Mouse (Mus musculus): ENCODE measurements around the gene Naaladl2. TPM values are rescaled to one million over a fixed set of nuclear protein-coding genes. Genes with fewer than 3 reads are reported as not detected.

The Naaladl2 gene
- polyA plus RNA-seq, 1 experiment, result 0.06 TPM

DNA sequence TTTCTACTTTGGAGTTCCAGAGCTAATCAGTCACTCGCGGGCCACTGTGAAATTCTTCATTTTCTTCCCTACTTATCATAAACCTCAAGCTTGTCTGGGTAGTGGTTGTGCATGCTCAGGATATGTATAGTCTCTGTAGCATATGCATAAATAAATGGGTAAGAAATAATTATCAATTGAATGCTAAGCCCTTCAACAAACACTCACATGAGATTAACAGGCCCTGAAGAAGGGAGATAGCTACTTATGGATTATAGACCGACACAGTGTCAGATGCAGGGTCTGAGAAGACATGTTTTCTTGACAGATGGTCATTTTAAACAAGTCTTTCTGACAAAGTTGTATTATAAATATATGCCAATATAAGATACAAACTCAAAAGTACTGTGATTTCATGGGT lies 152.0 kb downstream of the Naaladl2 start:
- WGBS, result 89% methylated on average over 3 of the region's 3 CpGs
- no peak for DNase-seq (ENCODE audit: low read depth, low spot score)

DNA sequence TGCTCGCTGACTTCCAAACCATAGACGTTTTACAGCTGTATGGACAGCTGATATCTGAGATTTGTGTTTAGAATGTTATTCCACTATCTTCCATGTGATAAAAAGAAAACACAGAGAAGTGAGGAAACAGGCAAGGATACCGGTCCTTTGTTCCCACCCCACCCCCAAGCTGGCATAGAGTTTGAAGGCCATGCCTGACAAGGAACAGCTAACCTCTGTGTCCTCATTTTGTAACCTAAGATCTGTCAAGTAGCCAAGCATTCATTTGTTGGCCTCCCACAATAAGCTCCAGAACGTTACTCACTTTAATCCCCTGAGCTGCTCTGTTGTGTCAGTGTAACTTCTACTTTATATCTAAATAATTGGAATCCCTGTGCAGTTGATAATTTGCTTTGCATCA lies 161.9 kb downstream of the Naaladl2 start:
- no peak for DNase-seq (ENCODE audit: low read depth, low spot score)
- WGBS, result 63% methylated on average over 4 of the region's 4 CpGs

DNA sequence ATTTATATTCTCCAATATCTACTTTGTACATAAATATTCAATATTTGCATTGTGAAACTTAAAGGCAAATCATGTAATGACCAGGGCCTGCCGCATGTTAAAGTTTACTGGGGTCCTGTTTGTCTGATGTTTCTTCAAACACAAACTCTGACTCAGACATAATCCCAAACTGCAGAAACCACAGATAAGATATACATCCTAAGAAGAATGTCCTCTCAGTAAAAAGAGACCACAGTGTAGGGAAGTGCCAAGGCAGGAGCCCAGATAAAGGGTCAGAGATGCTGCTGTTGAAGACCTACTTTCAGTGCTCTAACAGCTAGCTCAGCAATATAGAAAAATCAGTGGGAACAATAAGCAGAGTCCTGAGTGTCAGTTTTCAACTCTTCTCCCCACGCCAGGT lies 201.9 kb downstream of the Naaladl2 start:
- WGBS, result 60% methylated on average over 2 of the region's 2 CpGs

DNA sequence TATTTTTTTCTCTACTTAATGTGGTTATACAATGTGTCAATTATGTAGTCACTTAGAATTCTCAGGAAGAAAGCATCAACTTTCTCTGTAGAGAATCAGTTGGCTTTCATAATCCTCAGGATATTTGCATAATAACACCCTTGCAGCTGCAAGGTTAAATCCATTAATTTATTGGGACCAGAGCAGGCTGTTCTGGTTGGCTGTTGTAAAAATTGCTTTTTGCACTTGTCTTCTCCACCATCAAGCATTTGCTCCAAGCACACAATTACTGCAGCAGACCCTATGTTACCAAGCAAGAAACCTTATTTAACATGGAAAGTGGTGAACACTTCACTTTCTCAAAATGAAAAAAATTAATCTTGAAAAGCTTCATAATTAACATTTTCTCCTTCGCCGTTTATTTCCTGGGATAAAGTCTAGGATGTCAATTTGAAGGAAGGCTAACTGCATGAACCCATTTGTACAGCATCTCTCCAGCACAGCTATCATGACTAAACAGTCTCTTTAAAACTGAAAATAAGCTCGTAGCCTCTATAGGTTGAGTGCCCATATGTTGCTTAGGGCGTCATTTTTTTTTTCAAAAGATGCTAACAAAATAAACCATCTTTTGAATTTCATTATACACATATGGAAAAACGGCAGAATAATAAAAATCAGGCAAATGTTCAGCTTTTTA lies 205.4 kb downstream of the Naaladl2 start:
- no peak for DNase-seq (ENCODE audit: low read depth, low spot score)
- WGBS, result 84% methylated on average over 5 of the region's 5 CpGs

More for the DNA sequence above, 201.9 kb downstream of the Naaladl2 start:
- no peak for DNase-seq (ENCODE audit: low read depth, low spot score)

DNA sequence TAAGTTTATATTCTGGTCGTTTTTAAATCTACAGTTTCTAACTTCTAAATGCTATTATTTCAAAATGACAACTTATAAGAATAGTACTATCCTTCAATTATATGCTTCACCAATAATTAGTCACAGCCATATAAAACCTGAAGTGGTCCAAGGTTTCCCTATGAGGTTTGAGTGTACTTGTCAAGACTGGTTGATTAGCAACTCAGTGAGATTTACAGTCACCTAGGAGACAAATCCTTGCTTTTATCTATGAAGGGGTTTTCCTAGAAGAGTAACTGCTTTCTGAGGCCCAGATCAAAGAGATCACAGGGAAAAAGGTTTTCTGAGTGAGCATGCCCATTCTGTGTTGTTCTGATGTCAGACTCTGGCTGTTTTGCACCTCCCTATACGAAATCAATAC lies 222.2 kb downstream of the Naaladl2 start:
- DNase-seq (ENCODE audit: low read depth, low spot score), result no peak
- WGBS, result 43% methylated on average over 2 of the region's 2 CpGs

DNA sequence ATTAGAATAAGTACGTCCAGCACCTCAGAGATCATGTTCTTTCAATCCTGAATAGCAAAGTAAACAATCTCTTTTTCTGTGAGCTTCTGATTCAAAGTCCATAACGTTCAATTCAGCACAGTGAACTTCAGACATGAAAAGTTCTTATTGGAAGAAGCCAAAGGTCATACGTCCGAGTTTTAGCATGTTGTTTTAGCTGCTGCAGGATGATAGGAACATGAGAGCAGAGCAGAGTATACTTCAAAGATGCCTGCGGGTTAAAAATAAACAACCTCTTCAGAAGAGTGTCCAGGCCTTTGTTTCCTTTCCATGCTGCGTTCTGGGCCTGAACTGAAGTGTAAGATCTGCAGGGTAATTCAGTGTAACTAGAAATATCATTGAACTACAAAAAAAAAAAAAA lies 222.7 kb downstream of the Naaladl2 start:
- 25% methylated on average over 6 of the region's 6 CpGs for WGBS
- no peak for DNase-seq (ENCODE audit: low read depth, low spot score)

DNA sequence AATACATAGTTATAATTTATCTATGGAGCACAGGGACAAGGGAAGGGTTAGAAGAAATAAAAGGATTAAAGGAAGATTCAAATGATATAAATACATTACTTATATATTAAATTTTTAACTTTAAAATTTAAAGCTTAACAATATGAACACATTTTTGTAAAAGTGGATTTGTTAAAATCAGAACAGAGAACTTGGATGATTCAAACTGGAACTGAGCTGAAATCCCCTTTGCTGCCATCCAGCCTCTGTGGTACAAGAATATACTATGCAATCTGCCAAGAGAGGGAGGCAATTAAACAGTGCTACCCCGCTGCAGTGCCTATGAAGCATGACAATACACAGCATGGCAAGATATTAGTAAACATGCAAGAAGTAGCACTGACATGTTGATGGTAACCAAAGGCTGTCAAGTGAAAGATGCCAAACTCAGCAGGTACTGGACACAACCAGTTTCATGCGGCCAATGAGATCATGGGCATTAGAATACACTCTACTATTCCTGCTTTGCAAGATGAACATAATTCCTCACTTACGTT lies 238.6 kb downstream of the Naaladl2 start:
- no peak for DNase-seq (ENCODE audit: low read depth, low spot score)
- WGBS, result 76% methylated on average over 3 of the region's 3 CpGs

DNA sequence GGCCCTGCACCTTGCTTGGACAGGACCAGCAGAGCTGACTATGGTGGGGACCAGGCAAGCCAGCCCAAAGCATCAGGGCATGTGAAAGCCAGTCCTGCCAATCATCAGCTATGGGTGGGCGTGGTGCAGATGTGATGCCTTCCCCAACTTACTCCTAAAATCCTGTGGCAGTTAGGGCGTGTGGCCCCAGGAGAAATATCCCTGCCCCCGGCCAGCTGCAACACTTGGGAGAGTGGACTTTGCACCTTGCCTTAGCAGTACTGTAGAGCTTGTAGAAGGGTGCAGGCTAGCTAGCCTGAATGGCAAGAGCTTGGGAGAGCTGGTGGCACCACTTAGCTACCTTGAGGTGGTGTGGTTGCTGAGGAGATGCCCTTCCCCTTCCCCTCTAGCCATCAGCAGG lies 255.3 kb downstream of the Naaladl2 start:
- DNase-seq (ENCODE audit: low read depth, low spot score), result no peak

DNA sequence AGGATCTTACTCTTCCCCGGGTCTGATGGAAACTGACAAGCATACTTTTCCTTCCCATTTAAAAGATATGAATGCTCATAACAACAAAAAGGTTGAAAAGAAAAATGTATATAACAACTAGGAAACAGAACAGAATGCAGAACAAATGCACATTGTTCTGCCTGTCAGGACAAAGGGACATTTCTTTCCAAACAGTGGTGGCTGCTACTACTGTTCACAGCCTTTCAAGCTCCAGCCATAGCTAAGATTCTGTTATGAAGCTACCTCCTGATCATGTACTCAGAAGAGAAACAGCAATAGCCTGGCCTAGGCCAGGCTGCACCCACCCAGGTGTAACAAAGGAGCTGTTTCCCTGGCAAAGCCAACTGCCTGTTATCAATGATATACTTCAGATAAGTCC lies 271.8 kb downstream of the Naaladl2 start:
- WGBS, result 85% methylated on average over 1 of the region's 1 CpGs
- DNase-seq (ENCODE audit: low read depth, low spot score), result no peak

More for the DNA sequence above, 255.3 kb downstream of the Naaladl2 start:
- WGBS, result 53% methylated on average over 3 of the region's 3 CpGs

DNA sequence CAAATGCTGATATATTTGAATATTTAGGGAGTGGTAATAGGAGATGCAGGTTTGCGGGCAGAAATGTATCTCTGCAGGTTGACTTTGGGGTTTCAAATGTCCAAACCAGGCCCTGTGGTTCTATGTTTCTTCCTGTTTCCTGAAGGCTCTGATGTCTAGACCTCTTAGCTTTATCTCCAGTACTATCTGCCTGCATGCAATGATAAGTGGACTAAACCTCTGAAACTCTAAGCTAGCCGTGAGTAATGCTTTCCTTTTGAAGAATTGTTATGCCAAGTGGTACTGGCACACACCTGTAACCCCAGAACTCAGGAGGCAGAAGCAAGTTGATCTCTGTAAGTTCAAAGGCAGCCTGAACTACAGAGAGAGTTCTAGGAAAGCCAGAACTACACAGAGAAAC lies 291.1 kb downstream of the Naaladl2 start:
- DNase-seq (ENCODE audit: low read depth, low spot score), result no peak
- 74% methylated on average over 2 of the region's 2 CpGs for WGBS

DNA sequence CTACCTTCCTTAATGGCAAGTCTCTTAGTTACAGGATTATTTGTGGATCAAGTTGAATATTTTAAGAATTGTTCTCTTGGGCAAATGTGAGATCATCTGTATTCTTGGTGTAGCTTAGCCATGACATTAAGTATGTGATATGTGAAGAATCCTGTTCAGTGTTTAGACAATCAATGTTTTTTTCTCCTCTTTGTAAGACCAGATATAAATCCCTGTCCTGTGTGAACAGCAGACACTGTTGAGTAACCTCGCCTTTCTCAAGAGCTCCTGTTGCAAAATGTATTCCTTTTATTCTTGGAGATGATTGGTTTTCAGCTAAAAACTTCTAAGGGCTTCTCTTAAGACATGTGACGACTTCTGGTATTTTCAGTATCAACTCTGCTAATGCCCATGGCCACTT lies 347.3 kb downstream of the Naaladl2 start:
- no peak for DNase-seq (ENCODE audit: low read depth, low spot score)
- WGBS, result 64% methylated on average over 2 of the region's 2 CpGs

DNA sequence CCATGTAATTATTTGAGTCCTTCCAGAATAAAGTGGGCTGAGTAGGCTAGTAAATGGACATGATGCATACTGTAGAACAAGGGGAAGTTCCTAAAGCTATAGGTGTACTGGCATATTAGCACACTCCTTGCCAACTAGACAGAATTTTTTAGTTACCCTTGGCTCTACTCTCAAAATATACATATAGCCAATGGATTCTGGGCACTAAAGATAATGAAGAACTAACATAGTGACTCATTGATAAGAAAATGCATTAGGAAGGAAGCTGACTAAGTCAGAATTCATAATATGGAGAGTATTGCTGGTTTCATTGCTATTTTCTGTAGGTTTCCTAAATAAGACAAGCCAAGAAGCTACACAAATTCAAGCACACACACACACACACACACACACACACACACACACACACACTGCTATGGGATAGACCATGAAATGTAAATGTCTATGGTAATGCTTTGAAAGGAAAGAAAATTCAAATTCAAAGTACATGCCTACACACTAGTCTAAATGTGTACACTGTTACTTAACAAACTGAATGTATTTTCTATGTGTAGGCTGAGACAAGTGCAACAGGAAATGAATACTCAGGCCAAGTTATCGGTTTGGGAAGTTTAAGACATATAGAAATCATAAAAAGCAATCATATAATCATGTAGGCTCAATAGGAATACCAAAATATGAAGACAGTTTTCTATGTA lies 356.5 kb downstream of the Naaladl2 start:
- WGBS, result 58% methylated on average over 1 of the region's 1 CpGs
- DNase-seq (ENCODE audit: low read depth, low spot score), result no peak

DNA sequence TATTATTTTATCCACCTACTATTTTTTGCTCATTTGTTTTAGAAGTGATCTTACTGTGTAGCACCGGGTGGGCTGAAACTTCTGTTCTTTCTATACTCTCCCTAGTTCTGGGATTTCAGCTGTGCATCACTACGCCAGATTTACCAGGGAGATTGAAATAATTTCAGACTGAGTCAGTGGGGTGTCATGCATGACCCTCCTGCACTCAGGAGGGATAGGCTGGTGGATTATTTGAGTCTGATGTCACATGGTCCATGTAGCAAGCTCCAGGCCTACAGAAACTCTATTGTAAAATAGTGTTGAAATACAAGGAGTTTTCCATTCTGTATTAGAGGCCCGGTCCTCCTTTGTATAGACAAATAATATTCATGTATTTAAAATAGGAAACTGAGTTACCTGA lies 360.0 kb downstream of the Naaladl2 start:
- 84% methylated on average over 3 of the region's 3 CpGs for WGBS
- no peak for DNase-seq (ENCODE audit: low read depth, low spot score)

DNA sequence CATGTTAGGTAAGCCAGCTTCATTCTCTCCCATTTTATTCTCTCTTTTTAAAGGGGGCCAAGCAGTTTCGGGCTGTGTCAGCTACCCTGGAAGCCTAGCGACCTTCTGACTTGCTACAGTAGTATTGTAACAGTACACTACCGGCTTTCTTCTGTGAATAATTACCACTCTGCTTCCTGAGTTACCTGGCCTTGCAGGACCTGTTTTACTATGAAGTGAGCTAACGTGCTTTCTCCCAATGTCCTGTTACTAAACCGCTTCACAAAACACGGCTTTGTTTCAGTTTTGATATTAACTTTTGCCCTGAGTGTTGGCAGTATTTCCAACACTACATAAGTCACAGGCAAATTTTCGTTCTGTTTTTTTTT lies 360.6 kb downstream of the Naaladl2 start:
- peak; percentile 47 for DNase-seq (ENCODE audit: low read depth, low spot score)
- 26% methylated on average over 7 of the region's 7 CpGs for WGBS

DNA sequence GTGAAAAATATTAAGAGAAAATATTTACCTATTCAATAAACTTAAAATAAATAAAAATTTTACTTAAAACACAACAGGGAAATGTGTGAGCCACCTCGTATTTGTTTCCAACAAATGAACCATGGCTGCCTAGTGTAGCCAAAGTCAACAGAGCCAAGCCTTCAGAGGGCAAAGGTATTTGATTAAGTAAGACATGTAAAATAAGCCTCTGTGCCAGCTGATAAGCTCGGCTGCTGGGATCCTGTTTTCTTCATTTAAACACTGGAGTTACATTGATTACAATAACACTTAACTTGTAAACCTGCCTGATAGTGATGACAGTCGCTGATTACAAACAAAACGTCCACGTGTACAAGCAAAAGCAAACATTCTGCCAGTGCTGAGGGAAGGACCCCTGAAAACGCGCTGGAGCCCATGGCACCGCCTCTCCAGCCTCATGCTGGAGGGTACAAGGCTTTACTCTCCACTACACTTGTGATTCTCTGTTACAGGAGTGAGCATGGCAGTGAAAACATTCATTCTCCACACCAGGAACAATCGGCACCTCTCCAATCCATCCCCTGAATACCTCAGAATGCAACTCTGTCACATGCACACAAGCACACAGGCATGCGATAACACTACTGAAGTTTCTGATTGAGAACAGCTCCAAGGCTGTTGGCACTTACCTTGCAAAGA lies 361.1 kb downstream of the Naaladl2 start:
- WGBS, result 21% methylated on average over 10 of the region's 10 CpGs
- peak; percentile 33 for DNase-seq (ENCODE audit: low read depth, low spot score)

DNA sequence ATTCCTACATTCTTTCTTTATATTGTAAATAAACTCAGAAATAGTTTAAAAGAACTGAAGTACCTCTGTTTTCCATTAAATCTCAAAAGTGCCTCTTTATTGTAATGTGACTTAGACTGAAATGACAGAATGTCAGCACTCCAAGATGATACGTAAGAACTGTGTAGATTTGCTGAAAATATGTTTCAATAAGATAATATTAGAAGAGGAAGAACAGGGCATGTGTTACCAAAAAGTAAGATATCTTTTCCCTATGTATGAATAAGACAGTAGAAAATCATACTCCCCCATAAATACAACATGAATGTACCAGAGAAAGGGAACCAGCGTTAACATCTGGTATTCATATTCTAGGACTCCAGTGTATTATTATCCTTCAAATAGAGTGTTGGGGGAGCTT lies 362.4 kb downstream of the Naaladl2 start:
- no peak for DNase-seq (ENCODE audit: low read depth, low spot score)
- 94% methylated on average over 2 of the region's 2 CpGs for WGBS

DNA sequence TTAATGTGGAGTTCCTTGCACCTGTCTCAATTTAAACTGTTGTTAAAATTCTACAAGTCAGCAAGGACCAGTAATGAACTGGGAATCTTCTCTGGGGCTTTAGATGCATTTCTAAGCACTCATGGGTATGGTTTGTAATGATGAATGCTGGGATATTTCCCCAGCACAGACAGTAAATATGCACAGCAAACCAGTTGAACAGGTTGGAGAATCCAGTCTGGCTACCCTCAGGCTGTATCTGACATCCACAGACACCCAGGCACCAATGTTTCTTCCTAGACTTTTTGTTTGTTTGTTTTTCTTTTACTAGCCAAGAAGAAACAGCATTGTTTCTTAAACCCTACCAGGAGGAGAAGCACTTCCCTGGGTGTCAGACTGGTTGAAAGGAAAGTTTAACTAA lies 365.6 kb downstream of the Naaladl2 start:
- peak; percentile 29 for DNase-seq (ENCODE audit: low read depth, low spot score)

DNA sequence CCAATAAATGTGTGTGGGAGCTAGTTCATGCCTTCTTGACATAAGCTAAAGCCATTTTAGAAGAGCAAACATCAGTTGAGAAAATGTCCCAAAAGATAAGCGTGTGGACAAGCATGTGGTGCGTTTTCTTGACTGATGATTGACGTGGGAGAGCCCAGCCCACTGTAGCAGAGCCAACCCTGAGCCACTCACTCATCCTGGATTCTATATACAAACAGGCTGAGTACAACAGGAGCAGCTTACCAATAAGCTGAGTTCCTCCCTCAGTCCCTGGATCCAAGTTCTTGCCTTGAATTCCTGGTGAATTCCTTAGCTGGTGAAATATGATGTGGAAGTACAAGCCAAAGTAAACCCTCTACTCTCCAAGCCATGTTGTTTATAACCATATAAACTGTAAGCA lies 395.0 kb downstream of the Naaladl2 start:
- WGBS, result 71% methylated on average over 3 of the region's 3 CpGs
- no peak for DNase-seq (ENCODE audit: low read depth, low spot score)

DNA sequence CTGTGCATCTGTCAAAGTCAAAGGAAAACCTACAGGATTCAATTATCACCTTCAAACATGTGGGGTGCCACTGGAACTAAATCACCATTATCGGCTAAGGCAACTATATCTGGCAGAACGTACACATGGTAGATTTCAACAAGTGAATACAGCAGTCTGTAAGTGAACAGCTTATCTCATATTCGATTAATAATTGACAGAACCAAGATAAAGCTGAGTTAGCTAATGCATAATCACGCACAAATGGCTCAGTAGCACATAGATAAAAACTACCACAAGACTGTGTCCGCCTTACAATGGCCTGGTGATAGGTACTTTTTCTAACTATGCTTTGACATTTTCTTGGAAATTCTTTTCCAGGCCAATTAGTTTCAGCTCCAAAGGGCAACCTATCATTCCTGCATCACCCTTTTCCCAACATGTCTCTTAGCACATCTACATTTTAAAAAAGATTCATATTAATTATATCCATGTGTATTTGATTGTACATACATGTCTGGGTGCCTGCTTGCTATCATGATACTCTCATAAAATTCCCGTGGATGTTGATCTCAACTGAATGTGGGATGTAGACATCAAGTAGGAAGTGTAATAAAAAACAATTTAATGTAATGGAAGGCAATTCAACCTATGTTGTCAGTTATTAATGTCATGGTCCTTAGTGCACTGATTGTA lies 396.7 kb downstream of the Naaladl2 start:
- no peak for DNase-seq (ENCODE audit: low read depth, low spot score)
- WGBS, result 36% methylated on average over 6 of the region's 6 CpGs

DNA sequence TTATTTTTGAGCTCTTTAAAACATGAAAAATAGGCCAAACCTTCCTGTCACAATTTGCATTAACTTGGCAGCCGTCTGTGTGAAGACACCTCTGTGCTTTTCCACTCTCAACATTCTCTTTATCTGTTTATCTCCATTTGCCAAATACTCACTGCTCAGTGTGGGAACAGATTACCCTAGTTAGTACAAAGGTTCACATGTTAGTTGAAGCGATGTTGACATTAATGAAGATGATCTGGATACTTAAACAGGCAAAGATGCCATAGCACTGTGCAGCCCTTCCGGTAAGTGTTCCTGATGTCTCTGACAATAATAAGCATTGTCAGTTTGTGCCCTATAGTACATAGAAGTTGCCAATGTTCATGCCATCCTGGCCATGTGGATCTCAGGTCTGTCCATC lies 400.1 kb downstream of the Naaladl2 start:
- DNase-seq (ENCODE audit: low read depth, low spot score), result no peak
- WGBS, result 75% methylated on average over 3 of the region's 3 CpGs
